ENCODE assay signal across 1 mouse cellular context in the genomic region with DNA sequence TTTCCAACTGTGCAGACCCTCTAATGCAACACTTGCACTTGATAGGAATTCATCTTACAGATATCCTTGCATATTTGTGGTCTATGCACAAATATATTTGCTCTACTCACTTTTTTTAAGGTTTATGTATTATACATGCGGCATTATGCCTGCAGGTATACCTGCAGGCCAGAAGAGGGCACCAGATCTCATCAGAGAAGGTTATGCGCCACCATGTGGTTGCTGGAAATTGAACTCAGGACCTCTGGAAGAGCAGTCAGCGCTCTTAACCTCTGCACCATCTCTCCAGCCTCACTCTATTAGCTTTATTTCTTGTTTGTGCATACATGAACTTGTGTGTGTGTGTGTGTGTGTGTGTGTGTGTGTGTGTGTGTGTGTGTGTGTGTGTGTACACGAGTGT.
TF ChIP-seq lines count a peak whose summit lies in the region.

No protein-coding gene starts in this region.

TF ChIP-seq in MEL, 35 proteins besides CTCF, POLR2A, EP300 and RAD21 (continued from another document):
- TF ChIP-seq NRF1 (IDR thresholded peaks at IDR 0.05; ENCODE audit: insufficient read depth, low read depth, low read length, poor library complexity, severe bottlenecking) (no peak), ZNF384 (IDR thresholded peaks at IDR 0.05; ENCODE audit: low read depth, low read length) (peak; percentile 65), KAT2A (conservative IDR thresholded peaks at IDR 0.05; ENCODE audit: low read depth, low read length) (no peak), MAFK (IDR thresholded peaks at IDR 0.05; ENCODE audit: borderline replicate concordance, low read depth, low read length) (no peak), MYC (IDR thresholded peaks at IDR 0.05; ENCODE audit: low read depth, low read length) (peak; percentile 85; the same call in 1 of the 2 replicates), USF2 (IDR thresholded peaks at IDR 0.05; ENCODE audit: borderline replicate concordance in 1 of 2, insufficient read depth in 1 of 2, low read depth in 1 of 2, low read length in 2 of 2) (no peak), TAL1 (IDR thresholded peaks at IDR 0.05; ENCODE audit: low read length) (no peak), JUND (IDR thresholded peaks at IDR 0.05; ENCODE audit: low read depth, low read length) (0 out of 2 replicates have a peak, but pooled peaks have one; percentile 57), ZC3H11A (IDR thresholded peaks at IDR 0.05; ENCODE audit: low read depth, low read length) (peak; percentile 63), CHD1 (IDR thresholded peaks at IDR 0.05; ENCODE audit: low read depth, low read length) (no peak), SMC3 (IDR thresholded peaks at IDR 0.05; ENCODE audit: low read depth, low read length) (peak; percentile 88)
